Mouse (Mus musculus) limb, embryonic 12.5 days (tissue): ENCODE results near the gene Katnb1. TPM values are rescaled to one million over a fixed set of nuclear protein-coding genes. Genes with fewer than 3 reads are reported as not detected.

Experiments
- ATAC-seq: fragments of 200-750 bp; cut with Nextera tagmentation; 2 replicates; pipeline ENCODE4 v1.8.0; 2017; ENCODE audit warnings: low read depth, moderate TSS enrichment; ENCODE audit not compliant: insufficient number of reproducible peaks, insufficient read depth, low FRiP score, low TSS enrichment
- H3K27ac ChIP-seq: fragments of 300-500 bp; sonication (generic); 2 replicates; pipeline ENCODE4 v1.5.1; 2016; ENCODE audit warnings: mild to moderate bottlenecking, moderate library complexity
- H3K27me3 ChIP-seq: fragments of 300-500 bp; sonication (generic); 2 replicates; pipeline ENCODE4 v1.6.1; 2016; ENCODE audit warnings: mild to moderate bottlenecking, moderate library complexity
- H3K36me3 ChIP-seq: fragments of 300-500 bp; sonication (generic); 2 replicates; pipeline ENCODE4 v1.6.1; 2016; ENCODE audit warnings: mild to moderate bottlenecking, moderate library complexity
- H3K4me1 ChIP-seq: fragments of 300-500 bp; sonication (generic); replicated peaks from 2 replicates; pipeline ENCODE4 v1.6.1; 2016
- H3K4me2 ChIP-seq: fragments of 300-500 bp; sonication (generic); 2 replicates; pipeline ENCODE4 v1.6.1; 2016; ENCODE audit warnings: mild to moderate bottlenecking, moderate library complexity
- H3K4me3 ChIP-seq: fragments of 300-500 bp; sonication (generic); replicated peaks from 2 replicates; pipeline ENCODE4 v1.5.1; 2016; ENCODE audit warnings: mild to moderate bottlenecking
- H3K9ac ChIP-seq: fragments of 300-500 bp; sonication (generic); replicated peaks from 2 replicates; pipeline ENCODE4 v1.6.1; 2016; ENCODE audit warnings: mild to moderate bottlenecking, moderate library complexity
- H3K9me3 ChIP-seq: fragments of 300-500 bp; sonication (generic); 2 replicates; pipeline ENCODE4 v1.6.1; 2016; ENCODE audit warnings: mild to moderate bottlenecking, moderate library complexity
- WGBS: fragments of 180-500 bp; shearing (Covaris S2); methylation state at CpG from one replicate; pipeline ENCODE4 v1.1.7; 2016; 5-methylcytosine and 5-hydroxymethylcytosine counted together
- polyA plus RNA-seq: library from polyadenylated mRNA; unstranded; fragments of >200 nt; fragmentation: Nextera tagmentation; extraction: Ambion mirVana; gene quantifications from 2 replicates; pipeline ENCODE4 v1.2.1, GENCODE M21; 2016

The Katnb1 gene
- polyA plus RNA-seq, 1 experiment from 2014 or later: 27.6 TPM

- H3K4me2 ChIP-seq: no peak overlapping the region
Observed at GRCm38 (mm10) chr8:95140555-95140954, 59.6 kb downstream of the Katnb1 start.

GRCm38 (mm10) chr8:95141026-95141425, 60.0 kb downstream of the Katnb1 start:
- peaks cover 48% of the 10 kb centered on the region for H3K4me1 ChIP-seq
- H3K27ac ChIP-seq: no peak overlapping the region
- peak overlapping the region; percentile 75; the same call in 1 of the 2 replicates for H3K4me3 ChIP-seq
- peak overlapping the region; percentile 96 for H3K4me2 ChIP-seq
- H3K9me3 ChIP-seq: no peaks in the 10 kb centered on the region
- 95% methylated on average over 1 of the region's 1 CpGs for WGBS
- no peak overlapping the region for H3K9ac ChIP-seq
- H3K36me3 ChIP-seq: no peaks in the 10 kb centered on the region
- ATAC-seq: no peak
- peaks cover 37% of the 10 kb centered on the region for H3K27me3 ChIP-seq

More at GRCm38 (mm10) chr8:95140555-95140954, 59.6 kb downstream of the Katnb1 start:
- 67% methylated on average over 5 of the region's 5 CpGs for WGBS
- H3K4me3 ChIP-seq: no peak overlapping the region
- H3K27ac ChIP-seq: no peak overlapping the region
- no peak overlapping the region for H3K9ac ChIP-seq
- no peaks in the 10 kb centered on the region for H3K36me3 ChIP-seq
- peaks cover 37% of the 10 kb centered on the region for H3K27me3 ChIP-seq
- H3K9me3 ChIP-seq: no peaks in the 10 kb centered on the region
- ATAC-seq: no peak
- peaks cover 48% of the 10 kb centered on the region for H3K4me1 ChIP-seq

DNA sequence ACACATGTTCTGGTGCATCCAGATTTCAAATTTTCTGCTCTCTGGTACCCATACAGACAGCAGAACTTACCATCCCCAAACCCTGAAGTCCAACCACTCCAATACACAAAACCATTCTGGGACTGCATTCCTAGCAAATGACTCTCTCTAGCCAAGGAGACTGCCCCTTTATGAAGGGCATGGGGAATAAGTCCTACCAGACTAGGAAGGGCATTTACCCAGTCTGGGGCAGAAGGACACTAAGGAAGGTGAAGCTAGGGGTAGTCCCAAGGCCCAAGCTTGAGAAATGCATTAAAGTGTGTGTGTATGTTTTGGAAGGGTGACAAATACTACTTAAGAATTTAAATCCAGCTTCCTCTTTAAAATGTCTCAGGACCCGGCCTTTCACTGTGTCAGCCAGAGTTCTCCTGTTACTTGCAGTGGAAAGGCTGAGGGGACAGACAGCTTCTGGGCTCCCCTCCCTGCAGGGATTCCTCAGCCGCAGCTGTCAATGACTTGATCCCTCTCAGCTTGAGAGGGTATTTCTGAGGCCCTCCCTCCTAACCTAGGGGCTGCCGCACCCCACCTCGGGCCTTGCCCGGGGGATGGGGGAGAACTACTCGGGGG, 60.6 kb downstream of the Katnb1 start:
- Histone ChIP-seq H3K27ac (peak overlapping the region; percentile 72), H3K4me2 (peak overlapping the region; percentile 96), H3K27me3 (peaks cover 34% of the 10 kb centered on the region), H3K4me3 (peak overlapping the region; percentile 75), H3K9ac (peak overlapping the region; percentile 82), H3K36me3 (no peaks in the 10 kb centered on the region), H3K4me1 (peaks cover 48% of the 10 kb centered on the region), H3K9me3 (no peaks in the 10 kb centered on the region)
- peak; percentile 5; the same call in 1 of the 2 replicates for ATAC-seq
- WGBS: 1% methylated on average over 6 of the region's 6 CpGs

- Histone ChIP-seq H3K27ac (peak overlapping the region; percentile 72), H3K36me3 (no peaks in the 10 kb centered on the region), H3K4me2 (peak overlapping the region; percentile 96), H3K4me3 (peak overlapping the region; percentile 75), H3K9ac (peak overlapping the region; percentile 82), H3K27me3 (peaks cover 28% of the 10 kb centered on the region), H3K4me1 (peaks cover 45% of the 10 kb centered on the region), H3K9me3 (no peaks in the 10 kb centered on the region)
- peak; percentile 64 for ATAC-seq
- under 1% methylated on average over 64 of the region's 66 CpGs for WGBS
Observed at GRCm38 (mm10) chr8:95142075-95142831, 61.3 kb downstream of the Katnb1 start.

DNA sequence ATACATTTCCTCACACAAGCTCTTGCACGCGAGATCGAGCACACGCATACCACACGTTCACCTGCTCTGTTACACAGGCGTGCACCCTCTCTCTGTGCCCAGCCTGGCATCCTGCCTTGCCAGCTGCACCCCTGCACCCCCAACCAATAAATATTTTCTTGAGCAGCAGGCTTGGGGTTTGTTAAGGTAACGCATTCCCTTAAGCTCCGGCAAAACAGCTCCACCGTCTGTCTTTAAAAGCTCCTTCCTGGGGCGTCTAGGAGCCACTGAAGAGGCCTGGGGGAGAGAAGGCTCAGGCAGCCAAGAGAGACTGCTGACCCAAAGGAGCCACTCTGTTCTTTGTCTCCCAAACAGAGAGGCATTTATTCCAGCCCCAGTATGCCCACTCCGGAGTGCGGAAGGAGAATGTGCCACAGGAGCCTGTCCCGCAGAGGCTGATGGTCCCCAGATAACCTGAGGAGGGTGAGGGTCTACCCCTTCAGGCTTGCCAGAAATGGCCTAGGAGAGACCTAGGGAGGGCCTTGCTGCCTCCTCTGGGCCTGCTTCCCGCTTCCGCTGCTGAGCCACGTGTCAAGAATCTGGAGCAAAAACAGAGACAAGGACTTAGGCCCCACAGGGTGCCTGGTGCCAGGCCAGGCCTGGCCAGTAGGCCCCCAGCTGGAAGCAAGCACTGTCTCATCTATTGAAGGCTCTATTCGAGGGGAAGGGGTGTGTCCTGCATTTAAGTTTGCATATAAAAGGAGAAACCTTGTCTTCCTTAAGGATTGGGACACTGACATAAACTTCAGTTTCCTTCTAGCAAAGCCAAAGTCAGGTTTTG, 62.2 kb downstream of the Katnb1 start:
- H3K36me3 ChIP-seq: no peaks in the 10 kb centered on the region
- WGBS: 13% methylated on average over 17 of the region's 17 CpGs
- H3K9me3 ChIP-seq: no peaks in the 10 kb centered on the region
- H3K4me1 ChIP-seq: peaks cover 36% of the 10 kb centered on the region
- no peak overlapping the region; the same call in 1 of the 2 replicates for H3K9ac ChIP-seq
- peak overlapping the region; percentile 96 for H3K4me2 ChIP-seq
- H3K27me3 ChIP-seq: peaks cover 18% of the 10 kb centered on the region
- ATAC-seq: 0 out of 2 replicates have a peak, but pooled peaks have one; percentile 3
- H3K27ac ChIP-seq: peak overlapping the region; percentile 72
- peak overlapping the region; percentile 75 for H3K4me3 ChIP-seq

DNA sequence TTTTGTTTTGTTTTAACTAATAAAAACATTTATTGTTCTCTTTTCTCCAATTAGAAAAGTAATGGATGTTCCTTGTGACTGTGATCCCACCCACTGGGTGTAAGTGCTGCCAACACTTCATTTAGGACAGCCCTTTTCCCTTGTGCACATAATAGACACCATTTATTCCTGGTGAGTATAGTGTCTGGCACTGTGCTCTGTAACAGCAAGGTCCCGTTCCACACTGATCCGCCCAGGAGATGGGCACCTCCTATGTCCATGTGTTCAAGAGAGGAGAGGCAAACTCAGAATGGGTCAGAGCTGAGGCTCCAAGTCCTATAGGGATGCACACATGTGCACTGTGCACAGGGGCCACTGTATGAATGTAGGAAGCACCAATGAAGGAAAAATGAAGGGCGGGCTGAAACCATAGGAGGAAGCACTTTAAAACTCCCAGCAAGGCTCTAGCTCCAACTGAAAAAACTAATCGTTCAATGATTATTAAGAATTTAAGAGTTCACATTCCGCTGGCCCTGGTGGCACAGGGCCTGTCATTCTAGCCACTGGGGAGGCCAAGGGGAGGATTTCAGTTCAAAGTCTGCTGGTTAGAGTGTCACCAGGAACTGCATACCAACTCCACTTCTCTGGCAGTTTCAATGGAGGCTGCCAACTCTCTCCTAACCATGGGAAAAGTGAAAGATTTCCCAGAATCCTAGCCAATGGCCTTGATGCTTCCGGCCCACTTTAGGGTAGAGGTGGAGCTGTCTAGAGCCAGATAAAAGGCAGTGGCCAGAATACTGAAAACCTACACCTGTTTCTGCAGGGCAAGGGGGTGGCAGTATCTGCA, 63.0 kb downstream of the Katnb1 start:
- no peak for ATAC-seq
- Histone ChIP-seq H3K4me3 (no peak overlapping the region), H3K27ac (no peak overlapping the region), H3K36me3 (no peaks in the 10 kb centered on the region), H3K4me1 (peaks cover 28% of the 10 kb centered on the region), H3K4me2 (no peak overlapping the region), H3K27me3 (peaks cover 10% of the 10 kb centered on the region), H3K9ac (no peak overlapping the region), H3K9me3 (no peaks in the 10 kb centered on the region)
- 77% methylated on average over 6 of the region's 6 CpGs for WGBS

DNA sequence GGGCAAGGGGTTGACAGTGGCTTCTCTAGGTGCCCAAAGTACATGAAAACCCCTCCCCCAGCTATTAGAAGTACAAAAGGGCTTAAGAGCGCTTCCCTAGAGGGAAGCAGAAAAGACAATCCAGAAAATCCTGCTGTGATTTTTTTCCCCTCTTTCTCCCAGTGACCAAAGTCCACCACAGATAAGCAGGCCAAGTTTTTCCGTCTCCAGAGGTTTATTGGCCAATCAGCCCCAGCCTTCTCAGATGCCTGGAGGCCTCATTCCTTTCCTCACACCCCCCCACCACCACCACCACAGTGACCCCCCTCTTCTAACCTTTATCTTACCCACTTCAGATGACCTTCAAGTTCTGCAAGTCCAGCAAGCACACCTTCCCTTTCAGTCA, 63.6 kb downstream of the Katnb1 start:
- Histone ChIP-seq H3K9me3 (no peaks in the 10 kb centered on the region), H3K9ac (no peak overlapping the region), H3K36me3 (no peaks in the 10 kb centered on the region), H3K27ac (no peak overlapping the region), H3K4me2 (no peak overlapping the region), H3K4me3 (no peak overlapping the region), H3K27me3 (0 out of 2 replicates have a peak, but pooled peaks cover 5% of the 10 kb centered on the region), H3K4me1 (peaks cover 28% of the 10 kb centered on the region)
- WGBS: 52% methylated on average over 2 of the region's 2 CpGs
- no peak for ATAC-seq

DNA sequence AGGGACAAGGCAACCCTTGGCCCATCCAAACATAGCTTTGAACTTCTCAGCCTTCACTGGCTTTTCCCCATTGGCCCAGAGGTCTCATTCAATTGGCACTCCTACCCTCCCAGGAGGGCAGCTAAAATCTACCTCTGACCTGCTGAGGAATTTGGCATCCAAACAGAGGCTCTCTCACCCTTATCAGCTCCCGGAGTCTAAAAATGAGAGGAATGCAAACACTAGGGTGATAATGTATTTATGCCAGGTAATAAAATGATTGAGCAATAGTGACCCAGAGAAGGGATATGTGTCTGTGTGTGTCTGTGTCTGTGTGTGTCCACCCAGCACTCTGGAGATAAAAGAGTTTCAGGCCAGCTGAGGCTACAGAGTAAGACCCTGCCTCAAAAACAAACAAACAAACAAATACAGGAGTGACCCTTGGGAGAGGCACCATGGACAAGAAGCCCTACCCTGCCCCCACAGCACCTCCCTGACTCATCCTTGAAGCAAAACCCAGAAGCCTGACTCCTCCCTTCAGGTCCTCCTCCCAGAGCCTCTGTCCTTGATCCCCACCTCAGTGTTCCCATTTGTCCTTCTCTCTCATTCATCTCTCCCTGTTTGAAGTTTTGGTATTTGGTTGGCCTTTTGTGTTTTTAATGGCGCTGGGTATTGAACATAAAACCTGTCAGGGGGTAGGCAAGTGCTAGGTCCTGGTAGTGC, 65.2 kb downstream of the Katnb1 start:
- Histone ChIP-seq H3K4me1 (peaks cover 18% of the 10 kb centered on the region), H3K36me3 (no peaks in the 10 kb centered on the region), H3K4me2 (no peak overlapping the region), H3K27me3 (no peaks in the 10 kb centered on the region), H3K9ac (no peak overlapping the region), H3K9me3 (no peaks in the 10 kb centered on the region), H3K4me3 (no peak overlapping the region), H3K27ac (no peak overlapping the region)
- WGBS: 53% methylated on average over 2 of the region's 2 CpGs
- ATAC-seq: no peak

GRCm38 (mm10) chr8:95146846-95147245, 65.9 kb downstream of the Katnb1 start:
- Histone ChIP-seq H3K4me2 (no peak overlapping the region), H3K9ac (no peak overlapping the region), H3K4me1 (peaks cover 12% of the 10 kb centered on the region), H3K27me3 (no peaks in the 10 kb centered on the region), H3K9me3 (no peaks in the 10 kb centered on the region), H3K27ac (no peak overlapping the region), H3K4me3 (no peak overlapping the region), H3K36me3 (no peaks in the 10 kb centered on the region)
- ATAC-seq: no peak
- WGBS: 90% methylated on average over 5 of the region's 5 CpGs

DNA sequence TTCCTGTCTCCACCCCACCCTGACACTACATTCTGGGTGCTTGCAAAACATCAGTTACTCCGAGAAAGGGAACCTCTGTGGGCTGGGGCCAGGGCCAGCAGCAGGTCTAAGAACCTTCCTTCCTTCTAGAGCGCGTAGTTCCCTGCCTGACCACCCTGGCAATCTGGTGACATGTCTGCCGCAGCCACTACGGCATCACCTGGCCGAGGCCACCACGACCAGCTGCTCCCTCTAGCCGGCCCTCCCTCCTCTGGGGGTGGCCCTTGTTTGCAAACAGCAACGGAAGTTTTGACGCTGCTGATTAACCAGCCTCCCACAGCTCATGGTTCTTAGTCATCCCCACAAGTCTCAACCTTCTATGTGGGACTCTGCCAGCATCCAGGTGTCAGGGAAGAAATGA, 68.4 kb downstream of the Katnb1 start:
- H3K27ac ChIP-seq: no peak overlapping the region
- H3K9ac ChIP-seq: no peak overlapping the region
- H3K4me1 ChIP-seq: no peaks in the 10 kb centered on the region
- H3K4me3 ChIP-seq: no peak overlapping the region
- H3K9me3 ChIP-seq: no peaks in the 10 kb centered on the region
- H3K27me3 ChIP-seq: no peaks in the 10 kb centered on the region
- H3K36me3 ChIP-seq: no peaks in the 10 kb centered on the region
- ATAC-seq: no peak
- 50% methylated on average over 10 of the region's 10 CpGs for WGBS
- no peak overlapping the region for H3K4me2 ChIP-seq
